Mouse (Mus musculus): ENCODE results near the gene Snx9.

DNA sequence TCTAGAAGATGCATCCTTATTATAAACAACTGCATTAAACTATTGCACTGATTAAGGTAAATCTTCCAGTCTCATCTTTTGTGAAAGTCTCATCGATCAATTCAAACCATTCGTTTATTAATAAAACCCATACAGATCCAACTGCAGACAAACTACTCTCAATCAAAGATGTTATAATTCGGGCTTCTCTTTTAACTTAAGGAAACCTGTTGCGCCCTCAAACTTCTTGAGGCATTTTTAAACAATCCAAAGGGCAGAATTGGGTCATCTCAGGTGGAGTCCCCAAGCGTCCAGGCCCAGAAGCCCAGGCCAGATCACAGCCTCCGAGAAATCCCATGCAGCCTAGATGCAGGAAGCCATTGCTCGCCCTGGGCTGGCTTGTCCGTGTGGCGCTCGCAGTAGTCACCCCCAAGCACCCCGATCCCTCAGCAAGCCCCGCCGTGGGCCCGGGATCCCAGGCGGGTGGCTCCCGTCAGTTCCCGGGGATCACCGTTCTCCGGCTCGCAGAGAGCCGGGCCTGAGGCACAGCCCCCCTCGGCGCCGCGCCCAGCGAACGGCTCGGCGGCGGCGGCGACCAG is 490 bp upstream of the Snx9 start:
- no peak; the same call in 1 of the 2 replicates for TF ChIP-seq POLR2A (IDR thresholded peaks at IDR 0.05; ENCODE audit: low read depth, low read length)
- no peak for TF ChIP-seq CTCF (IDR thresholded peaks at IDR 0.05; ENCODE audit: extremely low read depth, insufficient read length, insufficient replicate concordance, low read depth, low read length)
